Mouse (Mus musculus): ENCODE data around the gene Tirap. TPM values are rescaled to one million over a fixed set of nuclear protein-coding genes. Genes with fewer than 3 reads are reported as not detected.
A peak's percentile ranks its signal among the peaks of the same experiment; 100 is the strongest.

Tirap gene
- polyA plus RNA-seq, 1 experiment from 2014 or later = 10.6 TPM

DNA sequence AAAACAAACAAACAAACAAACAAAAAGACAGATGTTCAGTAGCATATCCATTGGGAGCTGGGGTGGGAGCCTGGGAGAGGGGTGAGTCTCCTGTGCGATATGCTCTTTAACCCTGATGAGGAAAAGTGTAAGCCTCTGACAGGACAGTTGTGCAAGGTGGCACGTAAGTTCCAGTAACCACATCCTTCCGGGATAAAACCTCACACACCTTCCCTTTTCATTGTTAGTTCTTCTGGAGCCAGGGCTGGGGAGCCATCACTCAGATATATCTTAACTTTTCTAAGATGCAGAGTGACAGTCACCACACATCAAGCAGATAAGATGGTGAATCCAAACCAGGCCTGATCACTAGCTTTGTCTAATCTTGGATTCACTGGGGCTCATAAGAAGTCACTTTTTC is 6.0 kb downstream of the Tirap start:
- TF ChIP-seq EP300 (IDR thresholded peaks at IDR 0.05; ENCODE audit: low read depth) (no peak), CTCF (IDR thresholded peaks at IDR 0.05; ENCODE audit: low read depth) (no peak)
- H3K9ac ChIP-seq (replicated peaks) = no peak overlapping the region
- whole genome bisulfite sequencing (ENCODE audit: insufficient replicate concordance) = 73% methylated on average over 3 of the region's 3 CpGs

DNA sequence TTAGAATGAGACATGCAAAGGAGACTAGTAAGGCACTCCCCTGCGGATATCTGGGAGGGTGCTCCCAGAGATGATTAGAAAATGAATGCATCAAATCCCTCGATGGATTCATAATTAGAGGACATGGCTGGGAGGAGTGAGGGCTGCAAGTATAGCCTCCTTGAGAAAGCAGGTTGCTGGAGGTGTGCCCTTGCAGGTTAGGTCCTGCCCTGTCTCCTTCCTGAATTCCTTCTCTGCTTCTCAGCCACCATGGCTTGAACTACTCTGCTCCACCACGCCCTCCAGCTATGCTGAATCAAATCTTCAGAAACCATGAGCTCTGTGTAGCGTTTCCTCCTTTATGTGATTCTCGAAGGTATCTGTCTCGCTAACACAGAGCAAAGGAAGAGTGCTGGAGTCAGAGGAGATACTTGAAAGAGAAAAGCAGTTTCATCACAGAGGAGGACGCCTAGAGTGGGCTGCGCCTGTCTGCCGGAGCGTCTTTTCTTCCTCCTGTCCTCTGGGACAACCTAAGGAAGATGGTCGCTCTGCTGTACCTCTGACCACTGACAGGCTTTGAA is 7.0 kb downstream of the Tirap start:
- Histone ChIP-seq H3K9ac (replicated peaks) (no peak overlapping the region), H3K9me3 (ENCODE audit: low read length) (no peaks in the 10 kb centered on the region), H3K4me1 (ENCODE audit: insufficient read depth) (peaks cover 6% of the 10 kb centered on the region), H3K27me3 (ENCODE audit: insufficient read depth, low read length) (no peaks in the 10 kb centered on the region), H3K36me3 (replicated peaks; ENCODE audit: insufficient read depth, low read length) (peaks cover 35% of the 10 kb centered on the region), H3K4me2 (ENCODE audit: low read depth, low read length) (no peak overlapping the region), H3K27ac (ENCODE audit: low read depth) (no peak overlapping the region), H3K4me3 (ENCODE audit: low read depth, low read length) (no peak overlapping the region)
- WGBS (ENCODE audit: insufficient replicate concordance) = 81% methylated on average over 11 of the region's 11 CpGs
- no peak for TF ChIP-seq EP300 (IDR thresholded peaks at IDR 0.05; ENCODE audit: low read depth)
- TF ChIP-seq CTCF (IDR thresholded peaks at IDR 0.05; ENCODE audit: low read depth) = no peak
- ATAC-seq (no peak), DNase-seq (no peak)

More for the DNA sequence above, 6.0 kb downstream of the Tirap start:
- Histone ChIP-seq H3K4me2 (ENCODE audit: low read depth, low read length) (no peak overlapping the region), H3K36me3 (replicated peaks; ENCODE audit: insufficient read depth, low read length) (peaks cover 27% of the 10 kb centered on the region), H3K4me3 (ENCODE audit: low read depth, low read length) (no peak overlapping the region), H3K27me3 (ENCODE audit: insufficient read depth, low read length) (no peaks in the 10 kb centered on the region), H3K4me1 (ENCODE audit: insufficient read depth) (peaks cover 9% of the 10 kb centered on the region), H3K27ac (ENCODE audit: low read depth) (no peak overlapping the region), H3K9me3 (ENCODE audit: low read length) (no peaks in the 10 kb centered on the region)
- DNase-seq (no peak), ATAC-seq (no peak)

DNA sequence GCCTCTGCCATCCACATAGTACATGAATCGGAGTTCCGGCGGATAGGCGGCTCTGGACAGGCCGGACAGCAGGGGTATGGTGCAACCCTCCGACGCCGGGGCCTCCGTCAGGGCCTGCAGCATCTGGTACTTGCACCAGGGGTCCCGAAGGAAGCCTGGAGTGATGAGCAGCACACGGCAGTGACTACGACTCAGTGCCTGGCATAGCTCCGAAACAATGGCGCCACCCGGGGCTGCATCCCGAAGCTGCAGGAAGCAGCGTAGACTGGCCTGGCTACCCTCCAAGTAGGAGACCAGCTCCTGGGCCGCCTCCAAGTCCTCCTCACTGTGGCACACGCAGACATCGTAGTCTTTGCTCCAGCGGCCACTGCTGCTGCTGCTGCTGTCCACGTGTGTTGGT is 11.4 kb downstream of the Tirap start:
- H3K4me2 ChIP-seq (ENCODE audit: low read depth, low read length) = no peak overlapping the region
- no peak for ATAC-seq
- TF ChIP-seq EP300 (IDR thresholded peaks at IDR 0.05; ENCODE audit: low read depth) (no peak), CTCF (IDR thresholded peaks at IDR 0.05; ENCODE audit: low read depth) (0 out of 2 replicates have a peak, but pooled peaks have one; percentile 8)
- 85% methylated on average over 22 of the region's 22 CpGs for WGBS (ENCODE audit: insufficient replicate concordance)
- DNase-seq = peak; percentile 22
- no peak overlapping the region for H3K4me3 ChIP-seq (ENCODE audit: low read depth, low read length)
- no peaks in the 10 kb centered on the region for H3K9me3 ChIP-seq (ENCODE audit: low read length)
- peaks cover 2% of the 10 kb centered on the region; the same call in 1 of the 2 replicates for H3K4me1 ChIP-seq (ENCODE audit: insufficient read depth)
- no peak overlapping the region for H3K27ac ChIP-seq (ENCODE audit: low read depth)
- peaks cover 51% of the 10 kb centered on the region for H3K36me3 ChIP-seq (replicated peaks; ENCODE audit: insufficient read depth, low read length)
- no peak overlapping the region for H3K9ac ChIP-seq (replicated peaks)
- no peaks in the 10 kb centered on the region for H3K27me3 ChIP-seq (ENCODE audit: insufficient read depth, low read length)

DNA sequence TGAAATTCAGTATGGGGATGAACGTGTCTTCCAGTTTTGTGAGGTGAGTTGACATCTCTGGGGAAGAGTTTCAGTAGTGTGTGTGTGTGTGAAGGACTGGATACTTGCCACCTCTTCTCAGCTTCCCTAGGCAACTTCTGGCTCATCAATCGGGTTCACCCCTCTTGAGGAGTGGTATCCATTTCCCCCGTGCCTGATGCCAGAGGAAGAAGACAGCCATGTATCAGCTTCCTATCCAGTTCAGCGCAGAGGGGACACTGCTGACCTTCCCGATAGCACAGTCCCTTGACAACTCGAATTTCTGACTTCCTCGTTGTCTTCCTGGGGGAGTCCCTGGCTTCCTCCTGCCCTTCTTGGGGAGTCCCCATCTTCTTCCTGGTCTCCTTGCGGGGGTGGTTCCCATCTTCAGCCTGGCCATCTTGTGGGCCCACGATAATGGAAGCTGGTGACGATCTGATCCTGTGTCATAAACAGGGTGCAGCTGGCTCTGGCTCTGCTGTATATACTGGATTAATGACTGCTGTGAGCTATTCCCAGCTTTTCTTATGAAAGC is 12.7 kb downstream of the Tirap start:
- TF ChIP-seq CTCF (IDR thresholded peaks at IDR 0.05; ENCODE audit: low read depth) (no peak), EP300 (IDR thresholded peaks at IDR 0.05; ENCODE audit: low read depth) (no peak)
- 68% methylated on average over 10 of the region's 10 CpGs for WGBS (ENCODE audit: insufficient replicate concordance)
- no peaks in the 10 kb centered on the region for H3K27me3 ChIP-seq (ENCODE audit: insufficient read depth, low read length)
- H3K9ac ChIP-seq (replicated peaks) = no peak overlapping the region
- H3K9me3 ChIP-seq (ENCODE audit: low read length) = no peaks in the 10 kb centered on the region
- H3K4me3 ChIP-seq (ENCODE audit: low read depth, low read length) = no peak overlapping the region
- peaks cover 7% of the 10 kb centered on the region; the same call in 1 of the 2 replicates for H3K4me1 ChIP-seq (ENCODE audit: insufficient read depth)
- DNase-seq (no peak), ATAC-seq (no peak)
- no peak overlapping the region for H3K27ac ChIP-seq (ENCODE audit: low read depth)
- H3K4me2 ChIP-seq (ENCODE audit: low read depth, low read length) = no peak overlapping the region
- H3K36me3 ChIP-seq (replicated peaks; ENCODE audit: insufficient read depth, low read length) = peaks cover 51% of the 10 kb centered on the region

DNA sequence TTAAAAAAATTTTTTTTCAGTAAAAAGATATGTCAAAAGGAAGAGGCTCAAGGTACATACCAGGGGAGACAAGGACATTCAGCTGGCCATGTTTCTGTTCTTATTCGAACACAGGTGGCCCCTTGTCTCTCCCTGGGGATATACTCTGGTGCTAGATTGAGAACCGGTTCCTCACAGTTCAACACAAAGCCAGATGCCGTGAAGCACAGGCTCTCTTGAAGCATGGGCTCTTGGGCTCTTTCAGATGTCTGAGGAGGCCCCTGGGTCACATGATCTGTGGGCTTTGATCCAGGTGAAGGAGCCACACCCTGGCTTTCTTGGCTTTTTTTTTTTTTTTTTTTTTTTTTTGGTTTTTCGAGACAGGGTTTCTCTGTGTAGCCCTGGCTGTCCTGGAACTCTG is 13.7 kb downstream of the Tirap start:
- Histone ChIP-seq H3K9me3 (ENCODE audit: low read length) (no peaks in the 10 kb centered on the region), H3K36me3 (replicated peaks; ENCODE audit: insufficient read depth, low read length) (peaks cover 48% of the 10 kb centered on the region), H3K27ac (ENCODE audit: low read depth) (no peak overlapping the region), H3K27me3 (ENCODE audit: insufficient read depth, low read length) (no peaks in the 10 kb centered on the region), H3K4me2 (ENCODE audit: low read depth, low read length) (no peak overlapping the region), H3K9ac (replicated peaks) (no peak overlapping the region), H3K4me3 (ENCODE audit: low read depth, low read length) (no peak overlapping the region), H3K4me1 (ENCODE audit: insufficient read depth) (peaks cover 7% of the 10 kb centered on the region; the same call in 1 of the 2 replicates)
- TF ChIP-seq CTCF (IDR thresholded peaks at IDR 0.05; ENCODE audit: low read depth) = no peak
- ATAC-seq (no peak), DNase-seq (peak; percentile 21)
- 72% methylated on average over 4 of the region's 4 CpGs for WGBS (ENCODE audit: insufficient replicate concordance)

DNA sequence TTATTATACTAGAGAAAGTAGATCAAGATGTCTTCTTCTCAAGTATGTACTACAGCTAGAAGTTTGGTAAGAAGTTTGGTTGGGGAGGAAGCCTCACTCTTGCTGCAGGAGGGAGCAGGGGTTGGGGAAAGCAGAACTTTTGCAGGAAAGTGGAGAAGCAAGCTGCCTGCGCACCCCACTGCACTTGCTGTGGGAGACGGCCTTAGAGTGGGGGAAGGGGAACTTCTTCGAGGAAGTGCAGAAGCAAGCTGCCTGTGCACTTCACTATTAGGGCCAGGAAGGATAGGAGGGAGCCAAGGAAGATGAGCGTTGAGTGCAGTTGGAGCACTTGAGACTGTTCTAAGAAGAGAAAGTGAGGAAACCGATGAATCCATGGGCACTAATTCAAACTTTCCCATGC is 16.7 kb downstream of the Tirap start:
- TF ChIP-seq EP300 (IDR thresholded peaks at IDR 0.05; ENCODE audit: low read depth) = no peak
- no peak for TF ChIP-seq CTCF (IDR thresholded peaks at IDR 0.05; ENCODE audit: low read depth)
- no peak overlapping the region for H3K4me3 ChIP-seq (ENCODE audit: low read depth, low read length)
- no peaks in the 10 kb centered on the region for H3K9me3 ChIP-seq (ENCODE audit: low read length)
- ATAC-seq = 0 out of 2 replicates have a peak, but pooled peaks have one; percentile 21
- H3K4me1 ChIP-seq (ENCODE audit: insufficient read depth) = peaks cover 7% of the 10 kb centered on the region; the same call in 1 of the 2 replicates
- H3K4me2 ChIP-seq (ENCODE audit: low read depth, low read length) = no peak overlapping the region
- H3K9ac ChIP-seq (replicated peaks) = no peak overlapping the region
- H3K27ac ChIP-seq (ENCODE audit: low read depth) = no peak overlapping the region
- H3K27me3 ChIP-seq (ENCODE audit: insufficient read depth, low read length) = no peaks in the 10 kb centered on the region
- peaks cover 17% of the 10 kb centered on the region for H3K36me3 ChIP-seq (replicated peaks; ENCODE audit: insufficient read depth, low read length)
- DNase-seq = peak; percentile 31
- WGBS (ENCODE audit: insufficient replicate concordance) = 35% methylated on average over 5 of the region's 5 CpGs

Data from liver, postnatal 0 days (tissue).